8 mouse cellular contexts compared by ENCODE assay signal in the genomic region with DNA sequence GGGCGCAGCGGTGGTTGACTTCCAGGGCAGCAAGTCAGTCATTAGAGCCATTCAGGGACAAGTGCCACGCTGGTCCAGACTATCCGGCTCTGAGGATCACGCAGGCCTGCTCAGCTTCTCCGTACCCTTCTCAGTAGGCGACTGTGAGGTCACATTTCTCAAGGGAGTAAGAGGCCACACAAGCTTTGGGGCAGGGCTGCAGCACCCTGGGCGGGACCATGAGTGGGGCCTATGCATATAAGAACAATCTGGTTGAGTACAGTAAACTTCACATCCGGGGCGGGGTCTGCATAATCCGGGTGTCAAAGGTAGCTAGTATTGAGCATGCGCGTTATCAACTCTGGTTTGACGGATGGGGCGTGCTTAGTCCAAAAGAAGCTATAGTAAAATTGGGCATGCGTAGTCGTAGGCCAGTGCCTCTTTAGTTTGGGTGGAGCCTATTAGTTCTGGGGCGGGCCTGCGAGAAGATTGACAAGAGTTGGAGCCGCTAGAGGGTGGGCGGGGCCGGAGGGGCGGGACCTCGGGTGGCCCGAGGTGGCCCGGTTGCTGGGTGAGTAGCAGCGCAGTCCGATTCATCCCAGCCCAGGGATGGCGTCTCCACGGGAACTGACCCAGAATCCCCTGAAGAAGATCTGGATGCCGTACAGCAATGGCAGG. TPM values are rescaled to one million over a fixed set of nuclear protein-coding genes. Genes with fewer than 3 reads are reported as not detected.
A peak's percentile ranks its signal among the peaks of the same experiment; 100 is the strongest.
DNase-seq lines count a peak whose midpoint lies in the region; ATAC-seq and TF ChIP-seq lines count a peak whose summit lies in the region.

A gene (plus strand): TSS at position 351 of the 657 bp plus-strand sequence.

- WGBS in hindbrain, embryonic 10.5 days, result under 1% methylated on average over 31 of the region's 31 CpGs
- under 1% methylated on average over 31 of the region's 31 CpGs for WGBS in lung, postnatal 0 days

- peak; percentile 73 for TF ChIP-seq EP300 in lung, postnatal 0 days (IDR thresholded peaks at IDR 0.05)

- H3K27ac ChIP-seq in hindbrain, embryonic 10.5 days, result peak within 1 kb of the TSS; percentile 89
- peak within 1 kb of the TSS; percentile 86 for H3K27ac ChIP-seq in lung, postnatal 0 days (ENCODE audit: low read length)

- DNase-seq in MN1 (ENCODE audit: low spot score), result peak; percentile 95
- DNase-seq in cerebellum, adult 9-10 months, result peak; percentile 99
- peak; percentile 96 for DNase-seq in hindbrain, embryonic 10.5 days (ENCODE audit: low spot score)
- peak; percentile 99 for DNase-seq in layer of hippocampus, adult 9-11 months
- peak; percentile 100 for DNase-seq in lung, postnatal 0 days (ENCODE audit: low spot score)
- DNase-seq in ovary, postnatal 14 days (ENCODE audit: low spot score), result peak; percentile 81
- peak; percentile 94 for DNase-seq in thymus, postnatal 14 days

- no peaks in the 10 kb centered on the region for H3K36me3 ChIP-seq in hindbrain, embryonic 10.5 days
- no peaks in the 10 kb centered on the region for H3K36me3 ChIP-seq in lung, postnatal 0 days (ENCODE audit: insufficient read depth, low read length)

- peak within 1 kb of the TSS; percentile 71 for H3K4me3 ChIP-seq in hindbrain, embryonic 10.5 days
- H3K4me3 ChIP-seq in lung, postnatal 0 days (ENCODE audit: low read depth, low read length), result peak within 1 kb of the TSS; percentile 47

- no peaks in the 10 kb centered on the region for H3K9me3 ChIP-seq in hindbrain, embryonic 10.5 days
- no peaks in the 10 kb centered on the region for H3K9me3 ChIP-seq in lung, postnatal 0 days (ENCODE audit: low read length)

- no peaks in the 10 kb centered on the region for H3K27me3 ChIP-seq in hindbrain, embryonic 10.5 days (ENCODE audit: insufficient read depth, poor library complexity, severe bottlenecking)
- H3K27me3 ChIP-seq in lung, postnatal 0 days (replicated peaks; ENCODE audit: insufficient read depth, low read length), result no peaks in the 10 kb centered on the region

- TF ChIP-seq CTCF in lung, postnatal 0 days (IDR thresholded peaks at IDR 0.05), result no peak

- peaks cover 51% of the 10 kb centered on the region for H3K4me1 ChIP-seq in hindbrain, embryonic 10.5 days (replicated peaks)
- peaks cover 8% of the 10 kb centered on the region; the same call in 1 of the 2 replicates for H3K4me1 ChIP-seq in lung, postnatal 0 days (ENCODE audit: insufficient read depth, low read depth, low read length)

- H3K9ac ChIP-seq in lung, postnatal 0 days (replicated peaks; ENCODE audit: low read depth), result no peak within 1 kb of the TSS; the same call in 1 of the 2 replicates

- peak within 1 kb of the TSS; percentile 73 for H3K4me2 ChIP-seq in lung, postnatal 0 days (replicated peaks; ENCODE audit: low read depth, low read length)

- ATAC-seq in frontal cortex, adult (ENCODE audit: low TSS enrichment), result peak; percentile 86
- peak; percentile 97 for ATAC-seq in lung, postnatal 0 days

RNA-seq across cellular contexts. Expression of the gene that starts here (rescaled TPM):
- 11.9 and 17.6 TPM in 2 replicates for polyA plus RNA-seq in hindbrain, embryonic 10.5 days (2016; fragmentation: Nextera tagmentation; extraction: Ambion mirVana)
- polyA plus RNA-seq in lung, postnatal 0 days (2015; fragmentation: Nextera tagmentation; extraction: Ambion mirVana), result 22.0 and 22.8 TPM in 2 replicates

Comparison
In these comparisons a context has a peak if more than half of its experiments do, and no peak if none do; other contexts are left out.
1. Peak in every context shown above with its lines: DNase-seq, ATAC-seq, H3K4me3 ChIP-seq and H3K27ac ChIP-seq.